14 mouse cellular contexts compared by ENCODE assay signal in the genomic region with DNA sequence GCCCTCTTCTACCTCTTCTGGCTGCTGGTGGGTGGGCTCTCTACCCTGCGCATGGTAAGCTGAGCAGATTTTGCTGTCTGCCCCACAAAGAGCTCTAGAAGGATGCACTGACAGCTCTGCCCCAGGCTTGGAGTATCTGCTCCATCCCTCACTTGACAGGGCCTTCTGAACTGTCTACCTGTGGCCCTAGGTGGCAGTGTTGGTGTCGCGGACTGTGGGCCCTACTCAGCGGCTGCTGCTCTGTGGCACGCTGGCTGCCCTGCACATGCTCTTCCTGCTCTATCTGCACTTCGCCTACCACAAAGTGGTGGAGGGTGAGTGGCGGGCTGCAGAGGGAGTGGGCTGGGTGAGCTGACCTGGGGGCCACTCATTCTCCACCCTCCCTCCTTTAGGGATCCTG. TPM values are rescaled to one million over a fixed set of nuclear protein-coding genes. Genes with fewer than 3 reads are reported as not detected.
DNase-seq lines count a peak whose midpoint lies in the region; ATAC-seq and TF ChIP-seq lines count a peak whose summit lies in the region.
"Had no signal": no experiment of that assay in that cellular context is flagged by ENCODE, and none has a peak within 500 bp of the region (broad histone marks: within the 10 kb centered on the region; RNA-seq: fewer than 3 reads in every experiment).

No protein-coding gene starts in this region.

- no peak overlapping the region for H3K4me3 ChIP-seq in kidney, adult 2 months (ENCODE audit: insufficient read depth, low read depth, low read length)
- H3K4me3 ChIP-seq in liver, embryonic 14.5 days (ENCODE audit: insufficient read depth in 1 of 2, low read depth in 2 of 2, low read length in 2 of 2), result no peak overlapping the region
- H3K4me3 ChIP-seq: gastrocnemius, adult 2 months; limb, embryonic 12.5 days; lung, embryonic 15.5 days had no signal

- H3K27ac ChIP-seq in kidney, adult 2 months (ENCODE audit: insufficient read depth, low read depth, low read length), result no peak overlapping the region
- no peak overlapping the region for H3K27ac ChIP-seq in liver, embryonic 14.5 days
- H3K27ac ChIP-seq: gastrocnemius, adult 2 months; limb, embryonic 12.5 days; lung, embryonic 15.5 days had no signal

- no peaks in the 10 kb centered on the region for H3K36me3 ChIP-seq in kidney, adult 2 months (ENCODE audit: control insufficient read depth, insufficient read depth, low read length)
- H3K36me3 ChIP-seq in liver, embryonic 14.5 days (replicated peaks; ENCODE audit: control insufficient read depth, insufficient read depth, low read depth), result peaks cover 18% of the 10 kb centered on the region

- no peak overlapping the region for H3K4me2 ChIP-seq in liver, embryonic 14.5 days (ENCODE audit: low read depth)
- H3K4me2 ChIP-seq: limb, embryonic 12.5 days; lung, embryonic 15.5 days had no signal

- no peaks in the 10 kb centered on the region for H3K9me3 ChIP-seq in liver, embryonic 14.5 days (ENCODE audit: control insufficient read depth, low read length)
- H3K9me3 ChIP-seq: lung, embryonic 15.5 days; megakaryocyte, embryonic 14.5 days had no signal

- no peak overlapping the region for H3K9ac ChIP-seq in liver, embryonic 14.5 days (replicated peaks)
- H3K9ac ChIP-seq: limb, embryonic 12.5 days; lung, embryonic 15.5 days had no signal

- TF ChIP-seq EP300 in liver, embryonic 14.5 days (IDR thresholded peaks at IDR 0.05; ENCODE audit: low read depth), result no peak

- peak; percentile 26 for DNase-seq in kidney, adult 2 months
- DNase-seq in kidney, postnatal 10 days, result no peak
- DNase-seq in 416B (ENCODE audit: low read depth), result peak; percentile 19
- DNase-seq in CD4-positive helper T cell, adult 2 months (ENCODE audit: low read depth, low spot score), result peak; percentile 35
- DNase-seq in liver, embryonic 14.5 days (ENCODE audit: low read depth in 3 of 3, low spot score in 3 of 3), result no peak
- no peak for DNase-seq in retina, embryonic 14.5 days (ENCODE audit: low spot score)
- DNase-seq in cerebellum, adult 9-10 months, result no peak
- DNase-seq: adrenal gland, postnatal 25 days; gastrocnemius, adult 2 months; heart, adult 18-20 months had no signal

- H3K4me1 ChIP-seq in kidney, adult 2 months (ENCODE audit: control insufficient read depth, insufficient read depth, low read length), result peaks cover 10% of the 10 kb centered on the region; the same call in 1 of the 2 replicates
- H3K4me1 ChIP-seq in liver, embryonic 14.5 days (replicated peaks; ENCODE audit: control insufficient read depth in 2 of 2, insufficient read depth in 2 of 2, low read length in 1 of 2), result peaks cover 15 to 19% of the 10 kb centered on the region in 2 experiments

- ATAC-seq in liver, embryonic 14.5 days (ENCODE audit: insufficient read depth), result no peak

- peak; percentile 34; the same call in 1 of the 2 replicates for TF ChIP-seq CTCF in kidney, adult 2 months (conservative IDR thresholded peaks at IDR 0.05; ENCODE audit: insufficient read depth, insufficient read length, low read depth, low read length)
- TF ChIP-seq CTCF in liver, embryonic 14.5 days (IDR thresholded peaks at IDR 0.05; ENCODE audit: low read depth), result peak; percentile 42; the same call in 1 of the 2 replicates

- TF ChIP-seq POLR2A in kidney, adult 2 months (IDR thresholded peaks at IDR 0.05; ENCODE audit: low read depth, low read length), result no peak

- no peaks in the 10 kb centered on the region for H3K27me3 ChIP-seq in kidney, adult 2 months (replicated peaks; ENCODE audit: control insufficient read depth, insufficient read depth, low read length)
- peaks cover 20% of the 10 kb centered on the region for H3K27me3 ChIP-seq in liver, embryonic 14.5 days (ENCODE audit: control insufficient read depth, insufficient read depth, low read length)

- 70% methylated on average over 7 of the region's 7 CpGs for WGBS in kidney, adult 2 months
- WGBS in liver, embryonic 14.5 days (ENCODE audit: insufficient replicate concordance), result 78% methylated on average over 7 of the region's 7 CpGs

RNA-seq across cellular contexts. Expression of a gene that starts 2.2 kb away (rescaled TPM):
- polyA plus RNA-seq in kidney, adult 2 months (2012; rRNA removed), result 1.1 and 1.4 TPM in 2 replicates
- polyA plus RNA-seq in liver, embryonic 14.5 days (2012; rRNA removed), result 0.11 and 0.17 TPM in 2 replicates
- polyA plus RNA-seq in liver, embryonic 14.5 days (2014; fragmentation: Nextera tagmentation; extraction: Ambion mirVana), result 0.08 TPM in 1 of 2 replicates, not detected in the other

RNA-seq across cellular contexts. Expression of a gene that starts 3.3 kb away (rescaled TPM):
- polyA plus RNA-seq in kidney, adult 2 months (2012; rRNA removed), result 246 and 292 TPM in 2 replicates
- polyA plus RNA-seq in liver, embryonic 14.5 days (2012; rRNA removed), result 22.4 and 23.2 TPM in 2 replicates
- 38.1 and 42.5 TPM in 2 replicates for polyA plus RNA-seq in liver, embryonic 14.5 days (2014; fragmentation: Nextera tagmentation; extraction: Ambion mirVana)

RNA-seq across cellular contexts. Expression of a gene that starts 3.3 kb away (rescaled TPM):
- polyA plus RNA-seq in kidney, adult 2 months (2012; rRNA removed), result 63.0 and 70.7 TPM in 2 replicates
- 29.7 and 40.8 TPM in 2 replicates for polyA plus RNA-seq in liver, embryonic 14.5 days (2012; rRNA removed)
- polyA plus RNA-seq in liver, embryonic 14.5 days (2014; fragmentation: Nextera tagmentation; extraction: Ambion mirVana), result 37.3 and 42.5 TPM in 2 replicates

RNA-seq across cellular contexts. Expression of a gene that starts 31.7 kb away (rescaled TPM):
- polyA plus RNA-seq in kidney, adult 2 months (2012; rRNA removed), result 23.1 and 29.7 TPM in 2 replicates
- 11.0 and 12.0 TPM in 2 replicates for polyA plus RNA-seq in liver, embryonic 14.5 days (2012; rRNA removed)
- polyA plus RNA-seq in liver, embryonic 14.5 days (2014; fragmentation: Nextera tagmentation; extraction: Ambion mirVana), result 7.7 and 8.5 TPM in 2 replicates

RNA-seq across cellular contexts. Expression of a gene that starts 46.0 kb away (rescaled TPM):
- 0.61 and 1.1 TPM in 2 replicates for polyA plus RNA-seq in kidney, adult 2 months (2012; rRNA removed)
- 0.02 and 0.13 TPM in 2 replicates for polyA plus RNA-seq in liver, embryonic 14.5 days (2012; rRNA removed)
- polyA plus RNA-seq in liver, embryonic 14.5 days (2014; fragmentation: Nextera tagmentation; extraction: Ambion mirVana), result not detected in 2 replicates
- polyA plus RNA-seq: G1E had no signal

Comparison
In these comparisons a context has a peak if more than half of its experiments do, and no peak if none do; other contexts are left out.
1. DNase-seq: peak in kidney, adult 2 months (single experiment), 416B (single experiment) and CD4-positive helper T cell, adult 2 months (single experiment); none in kidney, postnatal 10 days (single experiment), liver, embryonic 14.5 days (0 of 3), retina, embryonic 14.5 days (single experiment) and cerebellum, adult 9-10 months (single experiment).